Mouse (Mus musculus): Measurements from ENCODE around the gene Hspb1.

Hspb1 gene

DNA sequence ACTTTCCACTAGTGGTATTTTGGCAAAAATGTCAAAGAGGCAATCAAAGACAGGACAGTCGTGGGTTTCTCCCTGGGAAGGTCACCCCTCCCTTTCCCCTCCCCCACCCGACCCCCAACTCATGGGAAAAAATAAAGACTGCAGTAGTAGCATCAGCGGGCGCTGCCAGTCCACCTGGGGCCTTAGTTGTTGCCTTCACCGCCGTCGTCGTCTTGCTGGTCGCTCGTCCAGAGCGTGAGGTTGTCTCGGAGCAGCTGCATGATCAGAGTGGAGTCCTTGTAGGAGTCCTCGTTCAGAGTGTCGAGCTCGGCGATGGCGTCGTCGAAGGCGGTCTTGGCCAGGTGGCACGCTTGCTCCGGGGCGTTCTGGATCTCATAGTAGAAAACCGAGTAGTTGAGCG, 23.1 kb downstream of the Hspb1 start:
- in situ Hi-C loops (cut with MboI, MseI), result no loop called here

DNA sequence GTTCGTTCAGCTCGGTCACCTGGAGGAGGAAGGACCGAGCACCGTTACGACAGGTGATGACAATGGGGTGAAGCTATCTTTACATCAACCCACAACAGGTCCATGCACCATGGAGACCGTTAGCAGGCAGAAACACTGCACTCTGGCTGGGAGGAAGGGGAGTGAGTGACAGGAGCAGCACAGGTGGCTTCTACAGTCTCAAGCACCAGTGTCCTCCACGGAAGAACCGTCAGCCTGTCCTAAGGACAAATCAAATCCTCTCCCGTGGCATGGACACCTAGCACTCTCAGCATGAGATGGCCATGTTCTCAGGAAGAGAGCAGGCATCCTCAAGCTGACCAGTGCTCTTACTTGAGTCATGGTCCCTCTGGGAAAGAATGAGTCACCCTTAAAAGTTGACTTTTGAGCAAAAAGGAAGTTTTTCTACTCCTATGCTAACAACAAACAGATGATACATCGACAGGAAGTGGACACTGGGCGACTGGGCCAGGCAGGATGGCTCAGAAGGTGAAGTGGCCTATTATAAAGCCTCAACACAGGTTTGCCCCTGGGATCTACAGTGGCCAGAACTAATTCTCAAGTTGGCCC, 24.0 kb downstream of the Hspb1 start:
- in situ Hi-C loops (cut with MboI, MseI), result no loop called here

DNA sequence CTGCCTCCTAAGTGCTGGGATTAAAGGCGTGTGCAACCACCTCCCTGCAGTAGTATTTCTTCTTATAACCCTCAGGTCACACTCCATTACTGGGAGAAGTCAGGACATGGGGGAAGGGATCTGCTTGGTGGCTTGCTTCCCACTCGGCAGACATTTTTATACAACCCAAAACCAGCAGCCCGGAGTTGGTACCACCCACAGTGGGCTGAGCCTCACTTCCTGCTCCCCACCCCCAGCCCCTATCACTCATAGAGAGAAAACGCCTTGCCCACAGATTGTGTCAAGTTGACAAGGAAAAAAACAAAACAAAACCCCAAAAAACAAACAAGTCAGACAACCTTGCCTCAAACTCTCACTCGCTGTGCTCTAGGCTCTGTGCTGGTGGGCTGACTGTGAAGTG, 25.5 kb downstream of the Hspb1 start:
- in situ Hi-C loops (cut with MboI, MseI), result no loop called here

DNA sequence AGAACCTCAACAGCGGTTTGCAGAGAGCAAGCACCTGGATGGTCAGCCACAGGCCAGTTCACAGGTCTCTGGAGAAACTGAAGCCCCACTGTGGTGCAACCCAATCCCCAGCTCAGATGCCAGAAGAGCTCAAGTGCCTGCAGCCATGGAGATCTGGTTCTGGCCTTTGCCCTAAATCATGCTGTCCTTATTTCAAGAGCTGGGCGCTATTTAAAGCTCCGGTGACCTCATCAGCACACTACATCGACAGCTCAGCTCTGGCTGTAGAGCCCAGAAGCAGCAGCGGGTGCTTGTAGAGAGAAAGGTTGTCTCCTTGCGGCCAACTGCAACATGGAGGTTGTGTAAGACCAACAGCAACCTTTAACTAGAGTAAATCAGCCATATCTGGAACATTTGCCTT, 26.4 kb downstream of the Hspb1 start:
- in situ Hi-C loops (cut with MboI, MseI), result no loop called here

- in situ Hi-C loops (cut with MboI, MseI), result no loop called here
Measured at GRCm38 (mm10) chr5:135916051-135916565, 28.4 kb downstream of the Hspb1 start.

DNA sequence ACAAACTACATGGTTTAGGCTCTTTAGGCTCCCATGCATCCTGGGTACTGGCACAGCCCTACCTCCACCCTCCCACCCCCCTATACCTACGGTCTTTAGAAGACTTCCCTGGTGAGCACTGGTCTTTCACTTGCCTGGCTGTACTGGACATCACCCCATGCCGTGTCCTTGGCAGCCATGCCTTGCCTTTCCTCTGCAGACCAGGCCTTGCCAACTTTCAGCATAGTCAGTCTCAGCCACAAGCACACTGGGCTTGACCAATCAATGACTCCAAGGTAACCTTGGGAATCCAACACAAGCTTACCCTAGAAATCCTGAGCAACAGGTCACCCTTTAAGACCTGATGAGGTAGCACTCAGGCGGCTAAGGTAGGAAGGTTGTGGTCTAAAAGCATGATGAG, 28.9 kb downstream of the Hspb1 start:
- in situ Hi-C loops (cut with MboI, MseI), result no loop called here

GRCm38 (mm10) chr5:135917327-135918058, 29.8 kb downstream of the Hspb1 start:
- in situ Hi-C loops (cut with MboI, MseI), result no loop called here

GRCm38 (mm10) chr5:135918059-135918437, 30.3 kb downstream of the Hspb1 start:
- in situ Hi-C loops (cut with MboI, MseI), result no loop called here

DNA sequence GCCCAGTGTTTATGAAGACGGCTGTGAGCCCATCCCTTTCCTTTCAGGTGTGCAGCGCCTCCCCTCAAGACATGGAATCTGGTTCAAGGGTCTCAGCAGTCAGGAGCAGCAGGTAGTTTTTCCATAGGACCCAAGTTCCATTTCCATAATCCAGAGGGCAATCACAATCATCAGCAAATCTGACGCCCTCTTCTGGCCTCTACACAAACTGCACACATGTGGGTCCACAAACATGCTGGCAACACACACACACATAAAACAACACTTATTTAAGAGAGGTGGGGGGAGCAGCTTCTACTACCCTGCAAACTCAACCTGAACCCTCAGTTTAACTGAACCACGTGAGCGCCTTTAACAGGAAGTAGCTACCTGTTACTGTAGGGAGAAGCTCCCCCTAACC, 30.9 kb downstream of the Hspb1 start:
- in situ Hi-C loops (cut with MboI, MseI), result no loop called here

GRCm38 (mm10) chr5:135919902-135920301, 32.2 kb downstream of the Hspb1 start:
- in situ Hi-C loops (cut with MboI, MseI), result no loop called here

DNA sequence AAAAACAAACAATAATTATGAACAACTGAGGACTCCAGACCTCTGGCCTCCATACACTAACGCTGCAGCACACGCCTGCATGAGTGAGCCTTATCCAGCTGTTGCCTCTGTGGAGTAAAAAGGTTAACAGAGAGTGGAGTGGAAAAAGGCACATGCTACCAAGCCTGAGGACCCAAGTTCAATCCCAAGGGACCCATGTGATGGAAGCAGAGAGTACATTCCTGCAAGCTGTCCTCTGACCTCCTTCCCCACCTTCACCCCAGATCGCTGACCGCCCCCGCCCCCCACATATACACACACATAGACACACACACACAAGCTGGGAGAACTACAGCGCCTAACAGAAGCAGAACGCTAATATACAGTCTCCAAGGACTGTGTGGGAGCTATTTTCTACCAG, 36.2 kb downstream of the Hspb1 start:
- in situ Hi-C loops (cut with MboI, MseI), result no loop called here

DNA sequence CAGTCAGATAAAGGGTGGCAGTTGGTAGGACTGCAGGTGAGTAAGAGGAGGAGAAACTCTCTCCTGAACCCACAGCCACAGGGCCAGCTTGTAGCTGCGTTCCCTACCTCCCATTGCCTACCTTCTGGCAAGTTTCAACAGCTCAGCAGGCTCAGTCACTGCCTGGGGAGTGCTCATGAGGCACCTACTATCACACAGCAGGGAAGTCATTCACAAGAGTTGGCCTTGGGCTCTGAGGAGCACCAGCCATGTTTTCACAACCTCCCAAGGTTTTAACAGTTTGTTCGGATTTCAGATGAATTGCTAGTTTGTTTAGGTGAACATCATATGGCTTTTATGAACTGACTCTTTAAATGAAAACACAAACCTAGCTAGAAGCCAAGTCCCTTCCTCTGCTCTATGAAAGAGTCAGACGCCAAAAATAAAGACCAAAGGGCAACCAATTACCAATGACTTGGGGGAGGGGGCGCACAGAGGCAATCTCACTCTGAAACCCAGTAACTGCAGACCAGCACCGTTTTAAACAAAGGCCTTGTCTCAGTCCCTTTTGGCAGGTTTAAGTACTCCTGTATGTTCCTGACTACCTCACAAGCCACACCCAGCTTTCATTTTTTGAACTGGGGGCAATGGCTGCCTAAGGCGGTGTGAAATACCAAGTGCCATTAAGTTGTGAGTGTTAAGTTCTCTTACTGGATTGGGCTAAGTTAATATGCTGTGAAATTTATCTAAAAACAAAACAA, 42.1 kb downstream of the Hspb1 start:
- in situ Hi-C loops (cut with MboI, MseI), result no loop called here

GRCm38 (mm10) chr5:135931526-135931925, 43.8 kb downstream of the Hspb1 start:
- in situ Hi-C loops (cut with MboI, MseI), result no loop called here

DNA sequence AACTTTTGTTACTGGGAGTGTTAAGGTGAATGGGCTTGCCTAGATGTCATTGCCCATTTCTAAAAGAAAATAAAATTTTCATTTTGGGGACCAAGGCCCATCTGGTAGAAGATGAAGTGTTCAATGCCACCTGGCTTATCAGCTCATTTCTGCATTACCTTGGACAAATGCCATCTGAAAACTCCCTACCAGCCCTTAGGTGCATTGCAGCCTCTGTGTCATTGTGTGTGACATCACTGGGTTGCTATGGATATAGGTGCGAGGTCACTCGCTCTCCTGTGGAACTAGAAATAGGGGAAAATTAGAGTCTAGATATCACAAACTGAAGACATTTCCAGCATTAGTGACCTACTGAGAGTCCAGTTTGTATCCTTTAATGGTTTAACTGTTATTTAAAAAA, 44.6 kb downstream of the Hspb1 start:
- in situ Hi-C loops (cut with MboI, MseI), result no loop called here

GRCm38 (mm10) chr5:135933222-135933899, 45.6 kb downstream of the Hspb1 start:
- in situ Hi-C loops (cut with MboI, MseI), result no loop called here

DNA sequence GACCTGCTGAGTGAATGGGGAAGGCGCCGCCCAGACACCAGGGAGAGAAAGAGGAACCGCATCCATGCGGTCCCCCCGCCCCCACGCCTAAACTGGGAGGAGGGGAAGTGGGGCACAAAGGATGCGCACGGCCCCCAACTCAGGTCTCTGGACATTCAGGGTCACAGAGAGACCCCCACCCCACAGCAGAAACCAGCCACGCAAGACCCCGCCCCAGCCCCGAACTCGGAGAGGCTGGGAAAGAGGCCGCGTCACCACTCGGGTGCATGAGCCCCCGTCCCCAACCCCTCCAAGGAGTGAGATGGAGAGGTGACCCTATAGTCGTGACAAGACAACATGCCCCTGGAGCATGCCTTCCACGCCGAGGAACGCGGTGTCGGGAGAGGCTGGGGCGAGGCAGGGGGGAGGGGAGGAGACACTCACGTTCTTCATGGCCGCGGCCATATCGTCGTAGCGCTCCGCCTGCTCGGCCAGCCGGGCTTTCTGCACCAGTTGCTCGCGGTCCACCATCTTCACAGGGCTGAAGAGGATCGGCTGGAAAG, 46.3 kb downstream of the Hspb1 start:
- in situ Hi-C loops (cut with MboI, MseI), result no loop called here

DNA sequence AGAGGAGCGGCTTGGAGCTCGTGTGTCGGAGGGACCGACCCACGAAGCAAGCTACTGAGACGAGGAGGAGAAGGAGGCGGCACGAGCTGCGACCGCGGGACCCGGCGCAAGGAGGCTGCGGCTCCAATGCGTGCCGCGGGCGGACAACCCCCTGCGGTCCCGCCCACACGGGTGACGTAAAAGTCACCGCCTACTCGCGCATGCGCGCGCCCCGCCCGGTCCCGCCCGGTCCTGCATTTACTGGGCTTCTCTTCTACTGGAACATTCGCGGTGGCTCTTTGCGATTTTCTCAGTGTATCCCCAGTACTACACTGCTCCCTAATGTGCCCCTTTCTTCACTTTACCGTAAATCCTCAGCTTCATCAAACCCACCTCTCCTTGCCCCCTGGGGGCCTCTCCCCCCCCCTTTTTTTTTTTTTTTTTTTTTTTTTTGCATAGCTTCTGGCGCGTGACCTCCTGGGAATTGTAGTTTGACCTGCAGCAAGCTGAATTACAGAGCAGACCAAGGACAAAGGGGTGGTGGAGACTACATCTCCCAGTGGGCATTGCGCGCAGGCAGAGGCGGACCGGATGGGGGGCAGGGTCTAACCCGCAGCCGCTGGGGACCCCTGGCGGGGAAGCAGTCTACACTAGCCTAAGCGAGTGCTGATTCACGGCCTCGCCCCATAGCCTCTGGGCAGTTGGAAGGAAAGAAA, 46.9 kb downstream of the Hspb1 start, which contains the start of gene Ywhag:
Ywhag (minus strand) TSS at position 136 of the 695 bp plus-strand sequence.
- in situ Hi-C loops (cut with MboI, MseI), result no loop called here

GRCm38 (mm10) chr5:135935176-135935523, 47.4 kb downstream of the Hspb1 start:
- in situ Hi-C loops (cut with MboI, MseI), result no loop called here

DNA sequence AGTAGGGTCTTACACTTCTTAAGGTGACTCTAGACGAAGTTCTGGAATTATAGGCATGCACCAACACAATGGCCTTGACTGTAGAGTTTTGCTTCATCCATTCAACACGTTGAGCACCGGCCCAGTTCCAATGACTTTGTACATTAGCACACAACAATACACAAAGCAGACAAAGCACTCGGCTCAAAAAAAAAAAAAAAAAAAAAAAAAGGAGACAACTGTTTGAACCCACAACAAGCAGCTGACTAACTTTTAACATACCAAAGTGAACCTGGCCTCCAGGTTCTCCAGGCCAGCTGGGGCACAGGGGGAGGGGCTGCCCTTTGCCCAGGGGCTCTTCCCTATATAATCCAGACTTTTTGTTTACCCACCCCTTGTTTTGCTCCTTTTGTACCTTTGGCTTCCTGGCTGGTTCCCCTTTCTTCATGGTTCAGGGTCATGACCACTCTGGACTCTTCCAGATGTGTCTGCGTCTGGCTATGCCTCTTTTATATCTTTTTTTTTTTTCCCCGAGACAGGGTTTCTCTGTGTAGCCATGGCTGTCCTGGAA, 48.0 kb downstream of the Hspb1 start:
- in situ Hi-C loops (cut with MboI, MseI), result no loop called here
